Mouse (Mus musculus): ENCODE results near the gene 4833427G06Rik. TPM values are rescaled to one million over a fixed set of nuclear protein-coding genes. Genes with fewer than 3 reads are reported as not detected.

4833427G06Rik gene
- not detected in 2 replicates for polyA plus RNA-seq (2012; ENCODE audit: low replicate concordance)

DNA sequence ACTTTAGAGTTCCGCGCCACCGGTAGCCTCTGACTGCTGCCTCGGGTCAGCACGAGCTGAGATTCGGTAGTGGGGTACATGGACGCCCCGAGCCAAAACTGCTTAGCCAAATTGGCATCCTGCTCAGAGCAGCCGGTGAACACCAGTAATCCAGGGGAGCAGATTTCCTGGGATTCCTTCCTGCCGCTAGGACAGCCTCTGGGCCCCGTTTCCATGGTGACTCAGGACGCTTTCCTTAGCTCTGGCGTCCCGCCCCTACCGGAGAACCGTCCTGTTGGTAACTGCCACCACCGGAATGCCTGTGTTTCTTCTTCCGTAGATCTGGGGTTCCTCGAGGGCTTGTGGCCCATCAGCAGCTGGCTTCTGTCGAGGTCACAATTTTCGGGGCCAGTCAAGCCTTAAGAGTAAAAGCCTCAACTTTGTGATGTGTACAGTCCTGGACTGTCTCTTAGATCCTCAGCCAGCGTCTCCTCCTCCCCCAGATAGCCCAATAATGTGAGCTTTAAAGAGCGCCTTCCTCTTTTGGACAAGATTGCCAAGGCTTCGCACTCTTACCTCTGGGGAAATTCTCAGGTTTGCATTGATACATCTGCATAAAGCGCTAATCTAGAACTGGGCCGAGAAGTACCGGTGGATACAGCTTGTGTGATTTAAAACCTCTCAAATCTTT lies at the start of gene 4833427G06Rik:
4833427G06Rik (minus strand) TSS at position 323 of the 670 bp plus-strand sequence.

DNA sequence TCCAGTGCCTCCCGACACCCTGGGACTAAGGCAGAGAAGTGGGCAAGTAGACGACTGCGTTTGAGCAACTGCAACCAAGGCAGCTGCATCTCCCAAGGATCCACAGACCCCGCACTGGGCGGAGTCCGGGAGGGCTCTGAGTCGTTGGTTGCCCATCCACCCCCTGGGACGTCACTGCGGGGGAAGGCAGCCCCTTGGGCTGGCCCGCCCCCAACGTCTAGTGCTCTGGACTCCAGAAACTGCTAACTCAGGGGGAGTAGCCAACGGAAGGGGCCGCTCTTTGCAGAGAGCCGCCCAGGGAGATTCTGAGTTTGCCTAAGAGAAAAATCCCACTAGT lies 24.9 kb downstream of the 4833427G06Rik start, which contains the start of gene Layn:
Layn (minus strand) TSS at position 116 of the 337 bp plus-strand sequence.

DNA sequence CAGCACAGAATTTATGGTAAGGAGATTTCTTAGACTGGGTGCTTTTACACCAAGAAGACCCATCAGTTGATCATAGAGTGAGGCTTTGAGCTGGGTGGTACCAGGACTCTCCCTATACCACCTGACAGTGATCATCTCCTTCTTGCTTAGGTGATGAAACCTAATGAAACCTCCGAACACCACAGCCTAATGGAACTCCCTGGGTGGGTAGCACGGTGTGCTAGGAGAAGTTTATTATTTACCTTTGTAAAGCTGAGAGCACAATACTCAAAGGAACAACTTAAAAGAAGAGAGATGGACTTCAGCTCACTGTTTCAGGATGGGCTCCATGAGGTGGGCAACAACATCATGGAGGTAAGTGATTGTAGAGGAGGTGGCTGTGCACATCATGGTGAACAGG lies 41.3 kb downstream of the 4833427G06Rik start, which contains the start of gene Btg4:
Btg4 (plus strand) TSS at position 301 of the 400 bp plus-strand sequence.

Other genes with a start within 250 kb of the 4833427G06Rik start
- 7.7 and 12.4 TPM in 2 replicates for gene Sik2, start 93.0 kb downstream of the 4833427G06Rik start, polyA plus RNA-seq (2012; ENCODE audit: low replicate concordance)
- not detected in 2 replicates for gene Btg4, start 41.2 kb downstream of the 4833427G06Rik start, polyA plus RNA-seq (2012; ENCODE audit: low replicate concordance)
- gene Layn, start 25.0 kb downstream of the 4833427G06Rik start, polyA plus RNA-seq (2012; ENCODE audit: low replicate concordance), result not detected in 2 replicates
- gene Gm32742, start 63.4 kb upstream of the 4833427G06Rik start, polyA plus RNA-seq (2012; ENCODE audit: low replicate concordance), result not detected in 2 replicates
- gene Pou2af1, start 111.6 kb upstream of the 4833427G06Rik start, polyA plus RNA-seq (2012; ENCODE audit: low replicate concordance), result 232 and 397 TPM in 2 replicates
- not detected in 2 replicates for gene Colca2, start 176.5 kb upstream of the 4833427G06Rik start, polyA plus RNA-seq (2012; ENCODE audit: low replicate concordance)
- 0.97 and 1.7 TPM in 2 replicates for gene 1810046K07Rik, start 226.8 kb upstream of the 4833427G06Rik start, polyA plus RNA-seq (2012; ENCODE audit: low replicate concordance)

Measured in leukemia stem cell, adult 10-12 weeks (primary cell).